Mouse (Mus musculus) 3134 (cell line): ENCODE results near the gene Prss3.
"Not testable (repeated sequence)": the region's sequence is repeated elsewhere in the genome, so short reads cannot be mapped to it uniquely, and the experiment has no call there.

ENCODE experiments used
- DNase-seq: peaks from one replicate; pipeline ENCODE4 v3.0.0-alpha.2; 2011; ENCODE audit warnings: low spot score; ENCODE audit not compliant: insufficient read length; ENCODE audit errors: extremely low read depth

The Prss3 gene

GRCm38 (mm10) chr6:41377578-41377977, at the start of gene Prss3:
Prss3 (minus strand) TSS chr6:41377678.
- not testable (repeated sequence) for DNase-seq

GRCm38 (mm10) chr6:41392056-41392455, 14.6 kb upstream of the Prss3 start, which contains the start of gene Gm5771:
Gm5771 (plus strand) TSS chr6:41392356.
- not testable (repeated sequence) for DNase-seq

- DNase-seq, result not testable (repeated sequence)
Observed at GRCm38 (mm10) chr6:41391640-41392039, 14.2 kb upstream of the Prss3 start.

- no peak for DNase-seq
Observed at GRCm38 (mm10) chr6:41386781-41387180, 9.3 kb upstream of the Prss3 start.

GRCm38 (mm10) chr6:41373772-41374171, 3.7 kb downstream of the Prss3 start:
- DNase-seq, result not testable (repeated sequence)

- no peak for DNase-seq
Observed at GRCm38 (mm10) chr6:41353932-41354331, 23.5 kb downstream of the Prss3 start, which contains the start of gene Try10. Try10 (plus strand) TSS chr6:41354105.
